Mouse (Mus musculus) heart, embryonic 16.5 days (tissue): Measurements from ENCODE around the gene Ccnt1. TPM values are rescaled to one million over a fixed set of nuclear protein-coding genes. Genes with fewer than 3 reads are reported as not detected.
"Not testable (repeated sequence)": the region's sequence is repeated elsewhere in the genome, so short reads cannot be mapped to it uniquely, and the experiment has no call there.

Experiments used
- ATAC-seq: fragments of 200-750 bp; cut with Nextera tagmentation; replicated peaks from 2 replicates; pipeline ENCODE4 v1.8.0; 2017; ENCODE audit warnings: moderate number of reproducible peaks; ENCODE audit not compliant: insufficient read depth, low FRiP score; ENCODE audit errors: extremely low read depth
- H3K27ac ChIP-seq: fragments of 300-500 bp; sonication (generic); 2 replicates; pipeline ENCODE4 v1.5.1; 2014; ENCODE audit warnings: mild to moderate bottlenecking, low read length, control low read depth, moderate library complexity
- H3K27me3 ChIP-seq: fragments of 300-500 bp; sonication (generic); 2 replicates; pipeline ENCODE4 v1.6.1; 2014; ENCODE audit warnings: low read length, mixed read lengths; ENCODE audit not compliant: control insufficient read depth, insufficient read depth
- H3K36me3 ChIP-seq: fragments of 300-500 bp; sonication (generic); 2 replicates; pipeline ENCODE4 v1.6.1; 2014; ENCODE audit not compliant: control insufficient read depth, insufficient read depth
- H3K4me1 ChIP-seq: fragments of 300-500 bp; sonication (generic); 2 replicates; pipeline ENCODE4 v1.6.1; 2014; ENCODE audit warnings: low read length, mixed read lengths; ENCODE audit not compliant: control insufficient read depth, insufficient read depth
- H3K4me2 ChIP-seq: fragments of 300-500 bp; sonication (generic); 2 replicates; pipeline ENCODE4 v1.6.1; 2014; ENCODE audit warnings: low read depth, mild to moderate bottlenecking, control low read depth, low read length
- H3K4me3 ChIP-seq: fragments of 300-500 bp; sonication (generic); 2 replicates; pipeline ENCODE4 v1.5.1; 2014; ENCODE audit warnings: mild to moderate bottlenecking, control low read depth, low read length
- H3K9ac ChIP-seq: fragments of 300-500 bp; sonication (generic); 2 replicates; pipeline ENCODE4 v1.6.1; 2014; ENCODE audit warnings: low read length, control low read depth
- H3K9me3 ChIP-seq: fragments of 300-500 bp; sonication (generic); replicated peaks from 2 replicates; pipeline ENCODE4 v1.6.1; 2016; ENCODE audit warnings: low read length; ENCODE audit not compliant: control insufficient read depth
- WGBS: fragments of 180-500 bp; shearing (Covaris S2); extraction: QIAGEN DNeasy Blood & Tissue Kit; methylation state at CpG from one replicate; pipeline ENCODE4 v1.1.7; 2014; 5-methylcytosine and 5-hydroxymethylcytosine counted together
- polyA plus RNA-seq: library from polyadenylated mRNA; unstranded; fragments of >200 nt; fragmentation: Nextera tagmentation; extraction: Ambion mirVana; gene quantifications from 2 replicates; pipeline ENCODE4 v1.2.1, GENCODE M21; 2015

Gene Ccnt1
- polyA plus RNA-seq, 1 experiment from 2014 or later: 41.2 TPM

DNA sequence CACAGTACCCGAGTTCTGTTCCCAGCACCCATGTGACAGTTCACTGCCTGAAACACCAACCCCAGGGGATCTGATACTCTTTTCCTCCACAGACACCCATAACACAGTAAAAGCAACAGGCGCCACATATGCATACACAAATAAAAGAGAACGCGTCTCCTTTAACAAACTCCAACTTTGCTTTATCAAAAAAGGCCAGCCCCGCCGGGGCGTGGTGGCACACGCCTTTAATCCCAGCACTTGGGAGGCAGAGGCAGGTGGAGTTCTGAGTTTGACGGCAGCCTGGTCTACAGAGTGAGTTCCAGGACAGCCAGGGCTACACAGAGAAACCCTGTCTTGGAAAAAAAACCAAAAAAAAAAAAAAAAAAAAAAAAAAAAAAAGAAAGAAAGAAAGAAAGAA is 15.4 kb upstream of the Ccnt1 start:
- Histone ChIP-seq H3K36me3 (peaks cover 16% of the 10 kb centered on the region), H3K4me1 (peaks cover 21% of the 10 kb centered on the region)
- not testable (repeated sequence) for H3K9ac ChIP-seq, H3K27me3 ChIP-seq, ATAC-seq, H3K4me3 ChIP-seq, H3K4me2 ChIP-seq, H3K9me3 ChIP-seq, H3K27ac ChIP-seq
- WGBS: 75% methylated on average over 9 of the region's 9 CpGs

DNA sequence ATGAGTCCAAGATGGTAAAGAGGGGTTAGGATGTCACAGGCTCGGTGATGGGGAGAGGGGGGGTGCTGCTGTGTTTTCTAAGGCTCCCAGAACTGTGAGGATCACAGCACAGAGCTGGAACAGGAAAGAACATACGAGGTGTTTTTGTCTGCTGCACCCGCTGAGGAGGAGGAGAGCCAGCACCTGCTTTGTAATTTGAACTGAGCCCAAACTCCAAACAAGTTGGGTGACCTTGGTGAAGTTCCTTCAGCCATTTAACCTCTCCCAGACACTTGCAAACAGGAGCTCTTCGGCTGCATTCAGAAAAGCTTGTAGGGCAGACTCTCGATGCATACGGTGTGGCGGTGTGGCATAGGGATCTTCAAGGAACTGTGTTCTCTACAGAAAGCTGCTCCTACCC is 14.7 kb upstream of the Ccnt1 start:
- Histone ChIP-seq H3K36me3 (peaks cover 9% of the 10 kb centered on the region), H3K9ac (peak overlapping the region; percentile 46; the same call in 1 of the 2 replicates), H3K4me2 (no peak overlapping the region), H3K4me3 (no peak overlapping the region), H3K27me3 (no peaks in the 10 kb centered on the region), H3K27ac (peak overlapping the region; percentile 67), H3K4me1 (peaks cover 21% of the 10 kb centered on the region), H3K9me3 (no peaks in the 10 kb centered on the region)
- WGBS: 31% methylated on average over 7 of the region's 7 CpGs
- no peak for ATAC-seq

DNA sequence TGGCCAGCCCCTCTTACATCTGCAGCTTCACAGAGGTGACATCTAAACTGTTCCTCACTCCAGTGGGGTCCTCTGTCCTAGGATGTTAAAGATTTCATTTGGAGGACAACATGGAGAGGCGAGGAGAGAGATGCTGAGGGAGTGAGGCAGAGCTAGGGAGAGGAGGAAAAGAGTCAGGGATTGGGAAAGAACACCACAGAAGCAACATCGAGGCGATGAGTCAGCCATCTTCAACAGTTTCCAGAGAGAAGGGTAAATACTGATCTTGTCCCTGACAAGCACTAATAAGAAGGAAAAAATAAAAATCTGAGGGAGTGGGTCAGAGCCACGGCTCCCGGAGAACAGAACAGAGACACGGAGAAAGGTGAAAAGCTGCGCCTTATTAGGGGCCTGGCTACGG is 12.3 kb upstream of the Ccnt1 start:
- WGBS: 75% methylated on average over 8 of the region's 8 CpGs
- Histone ChIP-seq H3K36me3 (no peaks in the 10 kb centered on the region), H3K9ac (no peak overlapping the region), H3K4me2 (no peak overlapping the region), H3K27me3 (no peaks in the 10 kb centered on the region), H3K27ac (no peak overlapping the region), H3K4me3 (no peak overlapping the region), H3K9me3 (no peaks in the 10 kb centered on the region), H3K4me1 (peaks cover 21% of the 10 kb centered on the region)
- ATAC-seq: no peak

DNA sequence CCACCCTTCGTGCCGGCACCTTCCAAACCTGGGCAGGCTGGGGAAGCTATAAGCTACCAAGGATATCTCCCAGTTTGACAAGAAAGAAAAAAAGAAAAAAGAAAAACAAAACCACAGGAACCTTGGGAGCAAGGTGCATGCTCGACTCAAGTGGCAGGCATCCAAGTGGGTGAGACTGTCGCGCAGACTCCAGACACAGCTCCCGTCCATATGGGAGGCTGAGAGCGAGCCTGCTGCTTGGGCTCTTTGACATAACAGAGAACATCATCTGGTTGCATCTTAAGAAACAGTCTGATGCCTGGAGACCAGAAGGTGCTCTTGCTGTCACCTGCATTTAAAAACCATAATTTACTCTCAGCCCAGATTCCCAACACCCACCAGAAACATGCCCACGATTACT is 11.7 kb upstream of the Ccnt1 start:
- Histone ChIP-seq H3K4me2 (no peak overlapping the region), H3K36me3 (no peaks in the 10 kb centered on the region), H3K9me3 (no peaks in the 10 kb centered on the region), H3K4me3 (no peak overlapping the region), H3K4me1 (peaks cover 21% of the 10 kb centered on the region), H3K27me3 (no peaks in the 10 kb centered on the region), H3K9ac (no peak overlapping the region), H3K27ac (no peak overlapping the region)
- no peak for ATAC-seq
- WGBS: 45% methylated on average over 8 of the region's 8 CpGs

DNA sequence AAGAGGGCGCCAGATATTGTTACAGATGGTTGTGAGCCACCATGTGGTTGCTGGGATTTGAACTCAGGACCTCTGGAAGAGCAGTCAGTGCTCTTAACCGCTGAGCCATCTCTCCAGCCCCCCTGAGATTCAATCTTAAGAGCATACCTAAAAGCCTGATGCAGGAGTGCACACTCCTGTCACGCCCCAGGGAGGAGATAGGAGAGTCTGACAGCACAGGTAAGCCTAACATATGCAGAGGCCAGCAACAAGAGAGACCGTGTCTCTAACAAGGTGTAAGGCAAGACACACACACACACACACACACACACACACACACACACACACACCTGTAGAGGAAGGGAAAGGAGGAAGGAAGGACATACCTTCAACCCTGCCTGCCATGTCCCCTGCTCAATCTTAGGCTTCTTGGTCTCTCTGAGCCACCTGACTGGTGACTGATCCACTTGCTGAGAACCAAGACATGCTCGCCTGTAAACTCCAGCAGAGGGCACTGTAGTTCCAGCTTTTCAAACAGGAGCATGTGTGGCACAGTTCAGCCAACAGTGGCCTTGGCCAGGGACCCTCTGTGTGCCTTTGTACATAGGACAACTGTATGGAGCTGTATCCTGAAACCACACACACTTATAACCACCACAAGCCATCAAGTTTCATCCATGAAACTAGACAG is 9.2 kb upstream of the Ccnt1 start:
- WGBS: 35% methylated on average over 5 of the region's 5 CpGs
- H3K4me1 ChIP-seq: peaks cover 10% of the 10 kb centered on the region
- peak; percentile 81 for ATAC-seq

DNA sequence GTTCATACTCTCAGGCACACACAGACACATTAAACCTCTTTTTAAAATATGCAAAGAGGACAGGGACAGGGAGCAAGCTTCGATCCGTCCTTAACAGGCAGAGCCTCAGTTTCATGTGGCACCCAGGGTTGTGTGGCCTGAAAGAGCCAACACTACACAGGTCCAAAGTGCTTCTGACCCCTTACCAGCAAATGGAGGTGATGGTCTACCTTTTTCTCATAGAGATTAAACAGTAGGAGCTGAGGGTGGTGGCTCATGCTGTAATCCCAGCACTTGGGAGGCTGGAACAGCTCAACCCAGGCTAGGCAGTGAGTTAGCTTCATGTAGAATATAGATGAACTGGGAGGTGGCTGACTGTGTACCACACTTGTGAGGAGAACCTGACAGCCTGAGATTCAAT is 8.6 kb upstream of the Ccnt1 start:
- Histone ChIP-seq H3K4me1 (peaks cover 7% of the 10 kb centered on the region), H3K27ac (no peak overlapping the region), H3K4me2 (no peak overlapping the region), H3K36me3 (no peaks in the 10 kb centered on the region), H3K27me3 (no peaks in the 10 kb centered on the region), H3K4me3 (no peak overlapping the region), H3K9me3 (no peaks in the 10 kb centered on the region), H3K9ac (no peak overlapping the region)
- ATAC-seq: no peak
- 91% methylated on average over 2 of the region's 2 CpGs for WGBS

More for the DNA sequence above, 9.2 kb upstream of the Ccnt1 start:
- Histone ChIP-seq H3K27ac (no peak overlapping the region), H3K9me3 (no peaks in the 10 kb centered on the region), H3K36me3 (no peaks in the 10 kb centered on the region), H3K4me2 (no peak overlapping the region), H3K27me3 (no peaks in the 10 kb centered on the region), H3K9ac (no peak overlapping the region), H3K4me3 (no peak overlapping the region)

DNA sequence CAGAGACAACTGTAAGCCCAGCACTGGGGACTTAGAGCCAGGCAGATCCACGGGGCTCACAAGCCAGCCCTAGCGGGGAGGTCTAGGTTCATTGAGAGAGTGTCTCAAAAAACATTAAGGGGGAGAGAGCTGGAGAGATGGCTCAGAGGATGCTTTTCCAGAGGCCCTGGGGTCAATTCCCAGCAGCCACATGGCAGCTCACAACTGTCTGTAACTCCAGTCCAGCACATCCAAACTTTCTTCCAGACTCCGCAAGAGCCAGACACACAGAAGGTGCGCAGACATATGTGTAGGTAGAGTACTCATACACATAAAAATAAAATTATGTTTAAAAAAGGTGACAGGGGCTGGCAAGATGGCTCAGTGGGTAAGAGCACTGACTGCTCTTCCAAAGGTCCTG is 2.6 kb upstream of the Ccnt1 start:
- H3K9ac ChIP-seq: no peak overlapping the region
- no peaks in the 10 kb centered on the region for H3K27me3 ChIP-seq
- no peak for ATAC-seq
- no peak overlapping the region for H3K4me3 ChIP-seq
- H3K36me3 ChIP-seq: no peaks in the 10 kb centered on the region
- no peaks in the 10 kb centered on the region for H3K9me3 ChIP-seq
- no peak overlapping the region for H3K27ac ChIP-seq
- 72% methylated on average over 4 of the region's 4 CpGs for WGBS
- H3K4me1 ChIP-seq: peaks cover 10% of the 10 kb centered on the region
- no peak overlapping the region for H3K4me2 ChIP-seq

DNA sequence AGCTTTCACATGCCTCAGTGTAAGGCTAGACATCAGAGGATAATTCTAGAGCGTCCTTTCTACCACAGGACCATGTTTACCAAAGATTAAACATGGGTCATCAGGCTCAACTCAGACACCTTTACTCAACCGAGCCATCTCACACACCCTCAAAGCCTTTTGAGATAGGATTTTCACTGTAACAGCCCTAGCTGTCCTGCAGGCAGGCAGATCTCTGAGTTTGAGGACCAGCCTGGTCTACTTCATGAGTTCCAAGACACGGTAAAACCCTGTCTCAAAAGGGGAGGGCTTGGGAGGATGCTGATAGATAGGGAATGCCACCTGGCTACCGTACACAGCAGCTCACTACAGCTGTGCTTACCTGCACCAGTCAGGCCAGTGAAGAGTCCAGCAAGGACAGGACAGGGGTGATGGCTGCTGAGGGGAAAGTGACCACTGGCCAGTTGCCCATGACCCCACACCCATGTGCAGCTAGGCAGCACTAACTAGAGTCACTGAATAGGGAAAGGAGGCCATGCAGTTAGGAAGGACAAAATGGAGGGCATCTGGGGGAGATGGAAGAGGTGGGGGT is 843 bp downstream of the Ccnt1 start:
- Histone ChIP-seq H3K36me3 (no peaks in the 10 kb centered on the region), H3K4me2 (no peak overlapping the region), H3K9ac (no peak overlapping the region), H3K4me3 (no peak overlapping the region), H3K27me3 (no peaks in the 10 kb centered on the region), H3K27ac (no peak overlapping the region), H3K4me1 (peaks cover 27% of the 10 kb centered on the region), H3K9me3 (no peaks in the 10 kb centered on the region)
- ATAC-seq: no peak
- 71% methylated on average over 4 of the region's 4 CpGs for WGBS

DNA sequence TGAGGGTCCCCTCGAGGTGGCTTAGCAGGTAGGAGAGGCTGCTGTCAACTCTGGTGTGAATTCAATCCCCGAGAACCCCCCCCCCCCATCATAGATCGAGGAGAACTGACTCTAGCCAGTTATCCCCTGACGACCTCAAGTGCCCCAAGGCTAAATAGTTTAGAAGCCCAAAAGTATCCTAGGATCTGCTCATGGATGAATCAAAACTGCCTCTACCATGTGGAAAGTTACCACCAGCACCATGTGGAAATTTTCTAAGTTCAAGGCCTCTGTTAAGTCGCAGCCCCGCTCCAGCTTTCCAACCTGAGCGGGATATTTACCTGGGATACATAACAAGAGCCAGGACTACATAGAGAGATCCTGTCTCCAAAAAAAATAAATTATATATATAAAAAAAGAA is 1.5 kb downstream of the Ccnt1 start:
- H3K9me3 ChIP-seq: no peaks in the 10 kb centered on the region
- H3K27me3 ChIP-seq: no peaks in the 10 kb centered on the region
- H3K4me3 ChIP-seq: peak overlapping the region; percentile 77
- WGBS: 61% methylated on average over 7 of the region's 7 CpGs
- H3K4me2 ChIP-seq: peak overlapping the region; percentile 90
- no peak for ATAC-seq
- peak overlapping the region; percentile 90 for H3K9ac ChIP-seq
- peaks cover 2% of the 10 kb centered on the region; the same call in 1 of the 2 replicates for H3K36me3 ChIP-seq
- H3K27ac ChIP-seq: no peak overlapping the region; the same call in 1 of the 2 replicates
- H3K4me1 ChIP-seq: peaks cover 28% of the 10 kb centered on the region
